Mouse (Mus musculus): ENCODE results near the gene Exosc3.

GRCm38 (mm10) chr4:45296662-45297564 is 45.6 kb downstream of the Exosc3 start, which contains the start of gene Trmt10b:
- 0 out of 2 replicates have a peak, but pooled peaks have one; percentile 30 for TF ChIP-seq POLR2A (IDR thresholded peaks at IDR 0.05; ENCODE audit: control insufficient read depth, low read depth, low read length)
- TF ChIP-seq CTCF (IDR thresholded peaks at IDR 0.05; ENCODE audit: control insufficient read depth, insufficient read depth, insufficient replicate concordance, low read depth, low read length): no peak
